Mouse (Mus musculus): Measurements from ENCODE around the gene Nfatc2. TPM values are rescaled to one million over a fixed set of nuclear protein-coding genes. Genes with fewer than 3 reads are reported as not detected.
A peak's percentile ranks its signal among the peaks of the same experiment; 100 is the strongest.

Nfatc2 gene
- polyA plus RNA-seq, 1 experiment from 2014 or later: 7.3 TPM

- H3K9ac ChIP-seq: no peak overlapping the region
- H3K27ac ChIP-seq: no peak overlapping the region
- H3K4me3 ChIP-seq: no peak overlapping the region
- peaks cover 26% of the 10 kb centered on the region for H3K36me3 ChIP-seq
- ATAC-seq (ENCODE audit: low FRiP score, low read depth): no peak
- H3K27me3 ChIP-seq: no peaks in the 10 kb centered on the region
- 0 out of 2 replicates have a peak, but pooled peaks cover 3% of the 10 kb centered on the region for H3K9me3 ChIP-seq
- WGBS: 71% methylated on average over 3 of the region's 3 CpGs
- no peak overlapping the region for H3K4me2 ChIP-seq (replicated peaks)
- peaks cover 59% of the 10 kb centered on the region for H3K4me1 ChIP-seq
These were observed 27.6 kb downstream of the Nfatc2 start for GRCm38 (mm10) chr2:168573866-168574265.

GRCm38 (mm10) chr2:168571241-168571640 lies 30.2 kb downstream of the Nfatc2 start:
- Histone ChIP-seq H3K36me3 (peaks cover 35% of the 10 kb centered on the region), H3K4me3 (no peak overlapping the region), H3K9ac (no peak overlapping the region), H3K9me3 (0 out of 2 replicates have a peak, but pooled peaks cover 9% of the 10 kb centered on the region), H3K4me2 (replicated peaks) (no peak overlapping the region), H3K4me1 (peaks cover 35% of the 10 kb centered on the region), H3K27ac (no peak overlapping the region), H3K27me3 (no peaks in the 10 kb centered on the region)
- ATAC-seq (ENCODE audit: low FRiP score, low read depth): no peak
- 96% methylated on average over 32 of the region's 32 CpGs for WGBS

- 83% methylated on average over 19 of the region's 19 CpGs for whole genome bisulfite sequencing
- H3K9me3 ChIP-seq: 0 out of 2 replicates have a peak, but pooled peaks cover 9% of the 10 kb centered on the region
- H3K27ac ChIP-seq: no peak overlapping the region
- no peak overlapping the region for H3K4me2 ChIP-seq (replicated peaks)
- no peak for ATAC-seq (ENCODE audit: low FRiP score, low read depth)
- 0 out of 2 replicates have a peak overlapping the region, but pooled peaks have one; percentile 21 for H3K9ac ChIP-seq
- H3K4me3 ChIP-seq: no peak overlapping the region
- peaks cover 28% of the 10 kb centered on the region for H3K4me1 ChIP-seq
- H3K27me3 ChIP-seq: peaks cover 13% of the 10 kb centered on the region; the same call in 1 of the 2 replicates
- H3K36me3 ChIP-seq: peaks cover 27% of the 10 kb centered on the region
These were observed 35.8 kb downstream of the Nfatc2 start for GRCm38 (mm10) chr2:168565538-168566253.

DNA sequence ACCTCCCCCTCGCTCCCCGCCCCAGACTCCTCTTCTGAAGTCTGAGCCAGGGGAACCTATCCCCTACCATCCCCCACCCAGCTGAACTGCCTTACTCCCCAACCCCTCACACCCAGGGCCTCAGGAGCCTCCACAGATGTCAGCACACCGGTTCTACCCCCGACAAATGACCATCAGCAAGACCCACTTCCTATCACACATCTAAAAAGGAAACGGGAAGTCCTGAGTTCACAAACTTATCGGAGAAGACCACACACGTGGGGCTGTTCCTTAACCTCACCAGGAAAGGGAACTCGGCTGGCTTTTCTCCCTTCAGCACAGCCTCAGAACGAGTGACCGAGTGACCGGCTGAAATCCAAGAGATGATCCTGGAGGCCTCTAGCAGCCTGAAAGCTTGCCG lies 38.3 kb downstream of the Nfatc2 start:
- 0 out of 2 replicates have a peak, but pooled peaks cover 6% of the 10 kb centered on the region for H3K9me3 ChIP-seq
- no peak for ATAC-seq (ENCODE audit: low FRiP score, low read depth)
- no peak overlapping the region for H3K9ac ChIP-seq
- H3K4me1 ChIP-seq: peaks cover 28% of the 10 kb centered on the region
- H3K4me2 ChIP-seq (replicated peaks): no peak overlapping the region
- peaks cover 13% of the 10 kb centered on the region; the same call in 1 of the 2 replicates for H3K27me3 ChIP-seq
- H3K36me3 ChIP-seq: peaks cover 9% of the 10 kb centered on the region
- WGBS: 23% methylated on average over 12 of the region's 12 CpGs
- no peak overlapping the region for H3K4me3 ChIP-seq
- H3K27ac ChIP-seq: no peak overlapping the region

GRCm38 (mm10) chr2:168557035-168557434 lies 44.4 kb downstream of the Nfatc2 start:
- H3K36me3 ChIP-seq: no peaks in the 10 kb centered on the region
- no peak for ATAC-seq (ENCODE audit: low FRiP score, low read depth)
- H3K9me3 ChIP-seq: no peaks in the 10 kb centered on the region
- H3K4me2 ChIP-seq (replicated peaks): no peak overlapping the region
- H3K4me3 ChIP-seq: no peak overlapping the region
- no peak overlapping the region for H3K9ac ChIP-seq
- peaks cover 55% of the 10 kb centered on the region for H3K4me1 ChIP-seq
- no peak overlapping the region for H3K27ac ChIP-seq
- peaks cover 19% of the 10 kb centered on the region for H3K27me3 ChIP-seq
- WGBS: 44% methylated on average over 8 of the region's 8 CpGs

DNA sequence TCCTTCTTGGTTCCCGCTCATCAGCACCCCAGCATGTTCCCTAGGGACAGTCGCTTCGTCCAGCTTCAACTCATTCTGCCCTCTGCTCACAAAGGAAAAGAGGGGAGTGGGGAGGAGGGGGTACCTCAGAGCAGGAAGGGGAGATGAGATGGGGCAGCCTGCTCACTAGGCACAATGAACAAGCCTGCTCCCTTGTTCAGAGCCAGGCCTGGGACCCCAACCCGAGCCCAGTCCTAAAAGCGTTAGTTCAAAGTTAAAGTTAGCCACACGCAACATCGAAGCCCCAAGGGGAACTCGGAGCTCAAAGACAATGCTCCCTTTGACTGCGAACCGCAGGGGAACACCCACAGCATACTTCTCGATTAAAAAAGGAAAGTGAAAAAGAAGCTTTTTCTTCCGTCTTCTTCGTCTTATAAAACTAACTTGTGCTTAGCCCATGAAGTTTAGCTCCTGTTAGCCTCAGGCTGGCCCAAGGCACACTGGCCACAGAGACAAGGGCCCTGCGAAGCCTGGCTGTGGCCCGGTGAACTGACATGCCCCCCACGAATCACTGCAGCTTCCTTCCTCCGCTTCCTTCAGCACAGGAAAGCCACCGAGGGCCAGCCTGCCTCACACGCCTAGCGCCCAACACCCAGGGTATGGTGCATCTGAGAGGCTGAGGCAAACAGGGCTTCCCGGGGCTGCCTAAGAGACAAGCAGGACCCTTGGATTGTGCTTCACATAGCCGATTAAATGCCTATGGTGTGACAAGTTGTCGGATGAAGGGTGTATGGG lies 45.4 kb downstream of the Nfatc2 start:
- no peak overlapping the region for H3K4me3 ChIP-seq
- no peaks in the 10 kb centered on the region for H3K36me3 ChIP-seq
- WGBS: 51% methylated on average over 23 of the region's 23 CpGs
- peaks cover 19% of the 10 kb centered on the region for H3K27me3 ChIP-seq
- 0 out of 2 replicates have a peak overlapping the region, but pooled peaks have one; percentile 35 for H3K9ac ChIP-seq
- H3K27ac ChIP-seq: peak overlapping the region; percentile 78
- H3K4me2 ChIP-seq (replicated peaks): peak overlapping the region; percentile 9; the same call in 1 of the 2 replicates
- no peaks in the 10 kb centered on the region for H3K9me3 ChIP-seq
- peaks cover 60% of the 10 kb centered on the region for H3K4me1 ChIP-seq
- no peak for ATAC-seq (ENCODE audit: low FRiP score, low read depth)

DNA sequence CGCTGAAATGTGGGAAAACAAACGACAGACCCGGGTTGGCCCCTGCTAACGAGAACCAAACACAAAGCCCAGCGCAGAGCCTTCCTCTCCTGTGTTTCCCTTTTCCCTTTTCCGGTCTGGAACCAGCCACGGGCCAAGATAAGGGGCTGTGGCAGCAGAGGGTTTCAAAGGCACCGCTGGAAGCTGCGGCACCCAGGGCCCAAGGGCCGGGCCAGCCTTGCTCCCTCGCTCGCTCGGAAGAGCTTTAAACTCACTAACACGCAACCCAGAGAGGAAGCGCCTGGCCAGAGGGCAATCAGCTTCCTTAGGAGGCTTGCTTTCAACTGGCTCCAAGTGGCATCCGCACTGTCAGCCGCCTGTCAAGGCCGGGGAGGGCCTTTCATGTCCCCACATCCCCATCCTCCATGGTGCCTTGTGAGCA lies 47.9 kb downstream of the Nfatc2 start:
- no peak for ATAC-seq (ENCODE audit: low FRiP score, low read depth)
- Histone ChIP-seq H3K27ac (peak overlapping the region; percentile 33; the same call in 1 of the 2 replicates), H3K4me1 (peaks cover 81% of the 10 kb centered on the region), H3K9ac (peak overlapping the region; percentile 39), H3K36me3 (no peaks in the 10 kb centered on the region), H3K4me3 (no peak overlapping the region), H3K27me3 (peaks cover 24% of the 10 kb centered on the region), H3K4me2 (replicated peaks) (peak overlapping the region; percentile 23; the same call in 1 of the 2 replicates), H3K9me3 (no peaks in the 10 kb centered on the region)
- 21% methylated on average over 18 of the region's 18 CpGs for WGBS

DNA sequence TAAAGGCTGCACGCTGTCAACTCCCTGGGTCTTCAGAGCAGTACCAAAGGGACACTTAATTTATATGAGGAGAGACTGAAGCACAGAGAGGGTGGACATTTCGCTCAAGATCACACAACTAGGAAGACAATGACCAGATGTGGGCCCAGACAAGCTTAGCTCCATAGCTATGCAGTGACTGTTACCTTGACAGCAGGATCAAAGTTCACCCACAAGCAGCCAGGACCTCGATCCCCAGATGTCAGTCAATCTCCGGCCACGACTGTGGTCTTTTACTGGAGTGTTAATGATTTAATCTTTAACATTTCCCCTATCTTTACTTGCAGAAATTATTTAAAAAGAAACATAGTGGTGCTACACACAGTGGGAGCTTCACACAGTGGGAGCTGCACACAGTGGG lies 49.1 kb downstream of the Nfatc2 start:
- H3K4me1 ChIP-seq: peaks cover 92% of the 10 kb centered on the region

DNA sequence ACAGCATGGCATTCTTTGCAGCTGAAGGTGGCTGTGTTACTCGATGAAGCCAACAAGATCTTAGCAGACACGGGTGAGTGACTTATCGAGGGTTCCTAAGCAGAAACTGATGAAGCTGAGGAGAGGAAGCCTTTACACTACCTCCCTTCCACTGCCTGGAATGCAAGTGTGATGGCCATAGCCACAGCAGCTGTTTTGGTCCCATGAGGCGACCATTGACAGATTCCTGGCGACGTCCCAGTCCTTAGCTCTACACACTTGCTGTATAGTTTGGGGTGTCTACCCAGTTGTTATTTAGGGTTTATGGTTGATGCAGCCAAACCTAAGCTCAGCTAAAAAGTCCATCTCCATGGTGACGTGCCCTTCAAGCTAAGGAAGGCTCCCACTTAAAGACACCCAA lies 50.2 kb downstream of the Nfatc2 start:
- H3K36me3 ChIP-seq: no peaks in the 10 kb centered on the region
- no peak overlapping the region for H3K27ac ChIP-seq
- ATAC-seq (ENCODE audit: low FRiP score, low read depth): no peak
- H3K4me3 ChIP-seq: no peak overlapping the region
- H3K27me3 ChIP-seq: peaks cover 24% of the 10 kb centered on the region
- WGBS: 84% methylated on average over 7 of the region's 7 CpGs
- no peaks in the 10 kb centered on the region for H3K9me3 ChIP-seq
- H3K4me1 ChIP-seq: peaks cover 90% of the 10 kb centered on the region
- H3K9ac ChIP-seq: no peak overlapping the region
- no peak overlapping the region for H3K4me2 ChIP-seq (replicated peaks)

More for the DNA sequence above, 49.1 kb downstream of the Nfatc2 start:
- WGBS: 11% methylated on average over 5 of the region's 5 CpGs
- Histone ChIP-seq H3K4me2 (replicated peaks) (peak overlapping the region; percentile 11; the same call in 1 of the 2 replicates), H3K9ac (peak overlapping the region; percentile 13; the same call in 1 of the 2 replicates), H3K27me3 (peaks cover 24% of the 10 kb centered on the region), H3K27ac (peak overlapping the region; percentile 28; the same call in 1 of the 2 replicates), H3K4me3 (no peak overlapping the region), H3K36me3 (no peaks in the 10 kb centered on the region), H3K9me3 (no peaks in the 10 kb centered on the region)
- no peak for ATAC-seq (ENCODE audit: low FRiP score, low read depth)

DNA sequence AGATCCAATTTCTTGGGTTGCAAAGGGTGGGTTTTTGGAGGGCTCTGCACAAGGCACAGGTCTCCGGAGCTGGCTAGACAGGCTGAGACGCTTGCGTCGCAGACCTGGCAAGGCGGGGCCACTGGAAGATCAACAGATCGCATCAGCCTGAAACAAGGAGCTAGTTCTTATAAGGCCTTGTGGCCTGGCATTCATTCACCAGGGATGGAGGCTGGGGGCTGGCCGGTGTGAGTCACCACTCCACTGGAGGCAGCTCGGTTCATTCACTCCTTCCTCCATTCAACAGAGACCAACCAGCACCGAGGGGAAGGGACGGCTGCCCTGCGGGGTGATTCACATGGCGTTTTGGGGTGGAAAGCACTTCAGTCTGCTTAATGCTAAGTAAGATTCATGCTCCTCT lies 52.1 kb downstream of the Nfatc2 start:
- H3K9me3 ChIP-seq: no peaks in the 10 kb centered on the region
- no peak overlapping the region; the same call in 1 of the 2 replicates for H3K9ac ChIP-seq
- H3K4me3 ChIP-seq: no peak overlapping the region
- ATAC-seq (ENCODE audit: low FRiP score, low read depth): peak; percentile 46; the same call in 1 of the 2 replicates
- peaks cover 90% of the 10 kb centered on the region for H3K4me1 ChIP-seq
- peak overlapping the region; percentile 28; the same call in 1 of the 2 replicates for H3K4me2 ChIP-seq (replicated peaks)
- H3K36me3 ChIP-seq: no peaks in the 10 kb centered on the region
- peaks cover 16% of the 10 kb centered on the region for H3K27me3 ChIP-seq
- H3K27ac ChIP-seq: peak overlapping the region; percentile 79
- WGBS: 56% methylated on average over 12 of the region's 12 CpGs

DNA sequence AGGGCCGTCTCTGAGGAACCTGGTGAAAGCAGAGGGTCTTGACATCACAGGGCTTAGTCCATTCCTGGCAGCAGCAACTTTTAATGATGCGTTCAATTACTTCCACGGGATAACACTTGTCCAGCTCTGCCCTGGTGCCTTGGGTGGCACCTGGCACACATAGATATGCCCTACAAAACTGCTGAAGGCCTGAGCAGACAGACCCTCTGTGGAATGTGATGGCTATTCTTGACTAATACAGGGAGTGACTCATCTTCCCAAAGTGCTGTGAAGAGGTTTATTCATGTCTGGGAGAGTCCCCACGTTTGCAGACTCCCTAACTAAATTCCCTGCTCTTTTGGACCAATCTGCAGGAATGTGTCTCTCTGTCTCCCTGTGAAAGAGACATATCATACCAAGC lies 53.4 kb downstream of the Nfatc2 start:
- H3K27me3 ChIP-seq: peaks cover 8% of the 10 kb centered on the region; the same call in 1 of the 2 replicates
- WGBS: 66% methylated on average over 4 of the region's 4 CpGs
- no peak overlapping the region; the same call in 1 of the 2 replicates for H3K27ac ChIP-seq
- peaks cover 90% of the 10 kb centered on the region for H3K4me1 ChIP-seq
- H3K9ac ChIP-seq: no peak overlapping the region
- no peak overlapping the region for H3K4me2 ChIP-seq (replicated peaks)
- no peaks in the 10 kb centered on the region for H3K9me3 ChIP-seq
- H3K36me3 ChIP-seq: no peaks in the 10 kb centered on the region
- H3K4me3 ChIP-seq: no peak overlapping the region
- no peak for ATAC-seq (ENCODE audit: low FRiP score, low read depth)

Data from limb, embryonic 13.5 days (tissue).